Mouse (Mus musculus) layer of hippocampus, postnatal 10 days (tissue): ENCODE results near the gene Gm20388. TPM values are rescaled to one million over a fixed set of nuclear protein-coding genes. Genes with fewer than 3 reads are reported as not detected.

ENCODE experiments used
- DNase-seq, 2 experiments: peaks; one replicate each; pipeline ENCODE4 v3.0.0; 2021; ENCODE audit warnings: low spot score in 2 of 2
- total RNA-seq, 2 experiments: library from RNA; stranded (reverse); gene quantifications; 2 replicates each; pipeline ENCODE4 v1.2.3; 2021

Gm20388 gene
- total RNA-seq, 2 experiments from 2014 or later, result not detected

DNA sequence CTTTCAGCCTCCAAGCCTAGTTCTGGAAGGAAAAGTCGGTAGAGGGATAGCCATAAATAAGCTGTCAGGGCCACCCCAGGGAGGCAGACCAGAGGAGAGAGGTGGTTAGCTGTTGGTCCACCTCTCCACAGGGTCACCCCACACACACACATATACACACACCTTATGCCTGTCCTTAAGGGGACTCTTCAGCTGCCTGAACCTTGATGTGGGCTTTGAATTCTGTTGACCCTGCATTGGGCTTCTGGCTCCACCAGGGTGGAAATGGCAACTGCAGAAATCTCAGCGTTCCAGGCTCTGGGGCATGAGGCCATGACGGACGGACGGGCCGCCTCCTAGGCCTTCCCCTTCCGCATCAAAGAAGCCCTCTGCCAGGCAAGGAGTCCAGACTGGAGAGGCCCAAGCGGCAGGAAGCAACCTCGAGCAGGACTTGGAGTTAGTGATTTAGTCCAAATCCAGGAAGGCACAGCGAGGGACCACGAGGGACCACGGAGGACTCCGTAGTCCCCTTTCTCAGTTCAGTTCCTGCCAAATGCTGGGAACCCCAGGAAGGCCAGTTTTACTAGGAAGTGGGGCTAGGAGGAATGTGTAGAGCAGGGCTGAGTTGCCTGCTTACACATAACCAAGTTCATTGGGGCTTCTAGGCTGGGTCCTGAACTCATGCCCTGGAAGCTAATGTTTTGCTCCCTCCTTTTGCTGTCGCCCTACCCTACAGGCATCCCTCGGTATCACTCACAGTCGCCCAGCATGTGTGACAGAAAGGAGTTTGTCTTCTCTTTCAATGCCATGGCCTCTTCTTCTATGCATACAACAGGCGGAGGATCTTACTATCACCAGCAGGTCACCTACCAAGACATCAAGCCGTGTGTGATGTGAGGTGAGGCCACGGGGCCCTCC is 1175.6 kb downstream of the Gm20388 start:
- no peak for DNase-seq

DNA sequence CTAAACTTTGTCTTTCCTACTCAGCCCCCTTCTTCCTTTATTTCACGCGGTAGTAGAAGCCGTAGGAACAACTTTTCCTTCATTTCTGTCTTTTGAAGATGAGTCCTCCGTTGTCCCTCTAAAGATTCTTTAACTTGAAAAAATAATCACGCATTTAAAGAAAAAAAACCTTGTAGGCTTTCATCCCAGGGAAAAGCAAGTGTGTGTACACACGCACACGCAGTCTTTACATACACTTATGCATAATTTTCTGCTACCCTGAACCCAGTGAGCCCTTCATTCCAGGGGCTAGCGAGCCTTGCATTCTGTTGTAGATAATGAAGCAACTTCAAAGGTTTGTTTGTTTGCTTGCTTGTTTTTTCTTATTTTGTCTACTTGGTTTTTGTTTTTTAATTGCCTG is 1177.6 kb downstream of the Gm20388 start:
- no peak for DNase-seq

DNA sequence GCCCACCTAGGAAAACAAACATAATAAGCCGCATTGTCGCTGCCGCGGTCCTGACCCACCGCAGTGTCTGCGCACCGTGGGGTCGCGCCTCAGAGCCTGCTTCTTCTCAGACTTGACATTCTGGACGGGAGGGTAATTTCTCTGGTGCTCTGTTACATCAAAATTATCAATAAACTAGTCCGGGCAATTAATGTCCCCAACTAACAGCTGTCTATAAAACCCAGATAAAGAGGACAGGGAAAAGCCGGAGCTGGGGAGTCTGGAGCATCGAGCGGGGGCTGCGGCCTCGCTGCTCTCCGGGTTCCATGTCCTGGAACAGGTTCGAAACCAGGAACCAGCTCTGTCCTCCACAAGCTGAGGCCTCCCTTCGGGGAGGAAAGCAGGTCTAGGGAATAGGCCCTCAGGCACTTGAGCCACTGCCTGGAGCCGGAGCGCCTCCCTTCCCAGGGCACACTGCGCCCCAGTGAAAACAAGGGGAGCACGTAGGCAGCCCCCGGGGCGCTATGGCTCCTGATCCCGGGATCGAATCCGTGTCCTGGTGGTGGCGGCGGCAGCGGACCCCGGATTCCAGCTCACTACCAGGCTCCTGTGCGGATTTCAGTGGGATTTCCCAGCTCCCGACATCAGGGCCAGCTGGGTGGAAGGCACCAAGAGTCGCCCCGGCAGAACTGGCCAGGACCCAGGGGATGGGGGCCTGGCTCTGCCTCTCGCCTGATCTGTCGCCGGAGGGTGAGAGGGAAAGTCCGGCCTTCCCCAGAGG is 1178.4 kb downstream of the Gm20388 start:
- DNase-seq, result no peak

DNA sequence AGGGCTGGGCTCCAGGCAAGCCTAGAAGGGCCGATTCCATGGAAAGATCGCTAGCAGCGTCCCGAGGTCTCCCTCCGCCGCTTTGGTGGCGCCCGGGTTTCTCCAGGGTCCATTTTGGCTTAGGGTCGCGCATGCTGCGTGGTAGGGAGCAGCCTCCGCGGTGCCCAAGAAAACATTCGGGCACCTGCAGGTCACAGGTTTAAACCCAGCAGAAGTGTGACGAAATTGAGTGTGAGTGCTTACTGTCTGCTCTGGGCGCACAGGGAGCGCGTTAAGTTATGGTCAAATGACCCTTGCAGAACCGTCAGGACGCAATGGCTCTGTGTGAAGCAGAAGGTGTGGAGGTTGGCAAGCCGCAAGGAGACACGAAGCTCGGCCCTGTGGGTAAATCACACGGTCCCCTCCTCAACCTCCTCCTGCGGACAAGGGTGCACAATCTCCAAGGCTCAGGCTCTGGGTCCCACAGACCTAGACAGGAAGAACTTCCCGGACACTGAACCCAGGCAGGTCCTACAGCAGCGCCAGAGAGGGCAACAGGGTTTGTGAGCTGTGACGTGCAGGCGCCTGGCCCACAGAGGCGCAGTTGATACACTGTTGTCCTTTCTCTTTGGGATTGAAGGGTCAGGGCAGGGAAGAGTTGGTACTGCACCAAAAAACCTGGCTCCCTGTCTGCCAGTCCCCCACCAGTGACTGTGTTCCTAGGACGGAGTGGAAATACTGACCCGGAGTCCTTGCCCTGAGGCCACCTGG is 1179.2 kb downstream of the Gm20388 start:
- DNase-seq, result no peak

DNA sequence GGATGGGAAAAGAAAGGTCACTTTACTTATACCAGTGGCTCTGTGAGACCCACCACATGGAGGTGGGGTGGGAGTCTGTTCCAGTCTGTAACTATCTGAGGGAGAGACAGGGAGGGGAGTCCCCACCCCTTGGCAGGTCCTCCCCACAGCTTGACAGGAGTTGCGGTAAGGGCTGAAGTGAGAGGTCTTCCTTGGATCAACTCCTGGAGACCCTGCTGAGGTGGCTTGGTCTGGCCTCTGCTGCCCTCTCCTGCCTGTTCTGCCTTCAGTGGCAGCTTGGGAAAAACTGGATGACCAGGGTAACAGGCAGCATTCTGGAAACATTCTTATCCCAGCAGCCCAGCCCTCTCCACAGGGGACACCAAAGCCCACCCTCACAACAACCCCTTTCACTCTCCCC is 1180.1 kb downstream of the Gm20388 start:
- DNase-seq, result no peak

DNA sequence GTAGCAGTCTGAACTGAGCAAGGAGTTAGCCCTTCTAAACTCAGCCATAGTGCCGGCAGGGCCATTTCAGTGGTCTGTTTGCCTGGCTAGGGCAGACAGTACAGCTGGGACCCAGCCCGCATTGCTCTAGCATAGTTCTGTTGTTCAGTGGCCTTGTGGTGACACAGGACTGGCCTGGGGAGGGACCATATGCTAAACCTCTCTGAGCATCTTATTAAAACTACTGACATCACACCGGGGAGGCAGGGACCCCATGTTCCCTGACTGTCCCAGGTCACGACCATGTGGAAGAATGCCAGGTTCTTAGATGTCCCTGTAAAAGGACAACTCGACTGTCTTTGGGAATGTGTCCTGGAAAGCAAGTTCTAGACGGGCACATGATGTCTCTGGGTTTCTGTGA is 1181.5 kb downstream of the Gm20388 start:
- DNase-seq, result no peak

DNA sequence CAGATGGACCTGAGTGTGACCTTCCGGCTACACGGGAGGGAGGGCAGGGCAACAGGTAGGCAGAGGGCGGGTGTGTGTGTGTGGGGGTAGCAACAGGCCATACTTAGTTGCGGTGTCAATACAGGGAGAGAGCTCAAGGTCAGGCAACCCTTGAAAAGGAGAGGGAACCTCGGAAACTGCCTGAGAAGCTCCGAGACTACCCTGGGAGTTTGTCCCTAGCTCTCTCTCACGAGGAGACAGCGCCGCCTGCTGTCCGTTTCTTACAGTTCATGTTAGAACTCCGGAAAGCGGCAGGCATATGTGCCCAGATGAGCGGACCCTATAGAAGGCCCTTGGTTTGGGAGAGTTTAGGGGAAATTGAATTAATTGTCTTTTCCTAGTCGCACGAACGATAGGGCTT is 1182.0 kb downstream of the Gm20388 start:
- peak; percentile 90 to 93 for DNase-seq

DNA sequence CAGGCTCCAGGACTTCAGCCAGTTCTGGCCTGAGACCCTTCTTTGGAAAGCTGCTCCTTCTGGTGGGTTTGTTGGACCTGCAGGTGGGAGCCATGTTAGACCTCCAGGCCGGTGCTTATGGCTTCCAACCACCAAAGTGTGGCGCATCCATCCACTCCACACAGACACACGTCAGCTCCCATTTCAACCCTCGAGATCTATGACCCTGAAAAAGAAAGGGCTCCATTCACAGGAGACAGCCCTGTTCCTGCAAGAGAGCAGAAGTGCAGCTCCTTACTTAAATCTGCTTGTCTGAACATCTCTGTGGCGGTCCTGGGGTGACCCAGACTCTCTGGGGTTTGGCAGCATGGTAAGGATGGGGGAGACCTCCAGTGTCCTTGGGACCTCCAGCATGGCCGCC is 1182.9 kb downstream of the Gm20388 start:
- no peak for DNase-seq

DNA sequence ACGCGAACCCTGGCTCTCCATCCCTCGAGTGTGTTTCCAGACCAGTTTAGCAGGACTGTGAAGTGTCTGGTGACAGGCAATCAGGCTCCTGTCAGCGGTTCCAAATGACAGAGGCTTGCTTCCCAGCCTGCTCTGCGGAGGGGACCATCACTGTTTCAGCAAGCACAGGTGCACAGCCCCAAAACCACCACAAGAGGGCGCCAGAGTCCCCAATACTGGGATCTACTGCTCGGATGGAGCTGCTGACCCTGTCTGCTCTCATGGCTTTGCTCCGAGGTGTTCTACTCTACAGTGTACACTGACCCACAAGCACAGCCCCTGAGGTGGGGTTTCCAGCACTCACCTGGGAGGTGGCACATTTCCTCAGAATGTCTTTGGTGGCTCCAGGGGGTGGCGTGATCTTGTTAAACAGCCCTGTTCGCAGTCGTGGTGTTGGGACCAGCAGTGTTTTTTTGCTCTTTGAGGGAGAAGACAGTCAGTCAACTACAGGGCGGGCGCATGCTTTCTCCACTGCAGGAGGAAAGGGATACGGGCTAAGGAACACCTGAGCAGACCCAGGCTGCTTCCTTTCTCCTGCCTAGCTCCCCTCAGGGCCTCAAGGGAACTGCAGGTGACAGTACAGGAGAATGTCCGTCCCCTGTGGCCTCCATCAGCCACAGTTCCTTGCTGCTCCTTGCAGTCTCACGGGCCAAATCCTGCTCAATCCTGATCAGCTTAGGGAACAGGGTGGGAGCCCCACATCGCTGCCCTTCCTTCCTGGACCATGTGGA is 1193.6 kb downstream of the Gm20388 start:
- DNase-seq, result peak; percentile 90 to 92

DNA sequence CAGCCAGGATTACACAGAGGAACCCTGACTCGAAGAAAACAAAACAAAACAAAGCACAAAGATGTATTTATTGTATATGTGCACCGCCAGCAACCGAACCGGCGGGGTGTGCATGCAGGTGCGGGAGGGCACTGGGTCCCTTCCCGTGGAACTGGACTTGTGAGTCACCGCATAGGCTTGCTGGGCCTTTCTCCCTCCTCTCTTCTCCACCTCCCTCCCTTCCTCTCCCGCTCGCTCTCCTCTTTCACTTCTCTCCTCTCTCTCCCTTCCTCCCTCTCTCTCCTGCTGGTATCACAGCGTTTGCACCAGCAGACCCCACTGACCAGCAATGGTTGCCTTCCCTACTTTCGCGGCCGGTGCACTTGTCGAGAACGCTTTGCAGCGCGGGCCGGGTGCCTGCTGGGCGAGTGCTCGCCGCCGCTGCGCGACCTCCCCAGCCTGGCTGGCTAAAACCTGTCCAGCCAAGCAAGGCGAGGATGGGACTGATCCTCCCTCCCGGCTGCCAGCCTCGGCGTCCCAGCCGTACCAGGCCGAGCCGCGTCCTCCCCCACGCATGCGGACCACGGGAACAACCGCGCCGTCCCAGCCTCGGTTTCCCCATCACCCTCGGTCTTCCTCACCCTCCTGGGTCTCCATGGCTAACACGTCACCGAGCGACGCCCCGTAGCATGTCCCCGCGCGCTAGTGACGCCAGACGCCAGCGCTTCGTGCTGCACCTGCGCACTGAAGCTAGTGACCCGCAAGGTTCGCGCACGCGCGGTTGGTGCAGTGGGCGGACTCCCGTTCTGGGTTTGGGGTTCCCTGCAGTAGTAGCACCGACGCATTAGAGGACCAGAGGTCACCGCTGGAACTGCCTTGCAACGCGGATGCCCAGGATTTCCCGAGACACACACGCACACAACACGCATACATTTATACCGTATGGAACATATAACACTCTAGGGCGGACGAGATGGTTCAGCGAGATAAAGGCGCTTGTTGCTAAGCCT is 1197.3 kb downstream of the Gm20388 start, which contains the start of gene Mthfsd:
Gene Mthfsd, minus strand, starts transcription at position 725 of the 989 bp plus-strand sequence.
- DNase-seq, result peak; percentile 99

DNA sequence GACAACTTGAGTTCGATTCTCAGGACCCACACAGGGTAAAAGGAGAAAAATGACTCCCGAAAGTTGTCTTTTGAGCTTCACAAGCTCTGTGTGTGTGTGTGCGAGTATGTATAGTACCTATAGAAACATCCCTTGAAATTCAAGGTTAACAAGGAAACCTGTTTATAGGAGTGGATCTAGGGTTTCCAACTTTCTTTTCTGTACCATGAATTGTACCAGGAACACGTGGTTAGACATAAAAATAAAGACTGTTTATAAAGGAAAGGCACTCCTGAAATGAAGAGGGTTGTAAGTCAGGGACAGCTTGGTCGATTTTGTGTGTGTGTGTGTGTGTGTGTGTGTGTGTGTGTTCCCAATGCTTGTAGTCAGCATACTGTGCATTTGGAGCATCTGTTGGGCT is 1198.0 kb downstream of the Gm20388 start:
- no peak for DNase-seq

DNA sequence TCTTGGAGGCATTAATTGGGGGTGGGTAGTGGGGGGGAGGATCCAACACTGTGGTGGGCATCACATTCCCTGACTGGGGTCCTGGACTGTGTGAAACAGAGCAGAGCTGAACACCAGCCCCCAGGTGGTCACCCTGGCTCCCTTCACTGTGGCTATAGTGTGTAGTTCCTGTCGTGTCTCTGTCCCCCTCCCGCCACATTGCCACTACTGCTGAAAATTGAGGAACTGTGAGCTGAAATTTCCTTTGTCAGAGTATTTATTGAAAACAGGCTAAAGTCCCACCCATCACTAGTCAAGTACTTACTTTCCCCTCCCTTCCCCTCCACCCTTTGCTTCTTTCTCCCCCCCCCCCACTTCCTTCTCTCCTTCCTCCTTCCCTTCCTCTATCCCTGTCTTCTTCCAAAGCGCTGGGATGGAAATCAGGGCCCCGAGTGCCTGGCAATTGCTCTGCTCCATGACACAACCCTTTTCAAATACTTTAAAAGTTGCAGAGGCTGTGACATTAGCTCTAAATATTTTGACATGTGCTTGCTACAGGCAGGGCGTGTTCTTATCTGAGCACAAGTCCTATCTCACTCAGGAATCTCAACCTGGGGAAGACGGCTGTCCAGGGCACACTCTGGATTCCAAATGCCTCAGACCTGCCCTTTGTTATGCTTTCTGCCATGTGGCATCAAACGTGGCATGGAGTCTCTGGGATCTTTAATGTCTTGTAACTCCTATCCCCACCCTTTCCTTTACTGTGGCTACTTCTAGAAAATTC is 1200.7 kb downstream of the Gm20388 start:
- DNase-seq, result no peak

DNA sequence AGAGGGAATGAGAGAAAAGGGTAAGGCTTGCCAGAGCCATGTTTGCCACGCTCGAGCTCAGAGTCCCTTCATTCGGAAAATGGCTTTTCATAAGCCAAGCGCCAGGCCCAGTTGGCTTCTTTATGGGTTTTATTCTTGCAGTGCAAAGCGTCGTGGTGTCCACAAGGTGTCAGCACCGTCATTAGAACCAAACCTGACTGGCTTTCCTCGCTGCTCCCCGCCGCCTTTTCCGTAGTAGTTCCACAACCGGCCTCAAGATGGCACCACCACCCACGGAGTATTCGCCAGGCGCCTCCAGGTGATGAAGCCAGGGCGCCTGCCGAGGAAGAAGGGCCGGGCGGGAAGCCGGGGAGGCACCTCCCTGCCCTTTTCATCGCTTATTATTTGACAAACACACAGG is 1202.6 kb downstream of the Gm20388 start:
- DNase-seq, result peak; percentile 99

DNA sequence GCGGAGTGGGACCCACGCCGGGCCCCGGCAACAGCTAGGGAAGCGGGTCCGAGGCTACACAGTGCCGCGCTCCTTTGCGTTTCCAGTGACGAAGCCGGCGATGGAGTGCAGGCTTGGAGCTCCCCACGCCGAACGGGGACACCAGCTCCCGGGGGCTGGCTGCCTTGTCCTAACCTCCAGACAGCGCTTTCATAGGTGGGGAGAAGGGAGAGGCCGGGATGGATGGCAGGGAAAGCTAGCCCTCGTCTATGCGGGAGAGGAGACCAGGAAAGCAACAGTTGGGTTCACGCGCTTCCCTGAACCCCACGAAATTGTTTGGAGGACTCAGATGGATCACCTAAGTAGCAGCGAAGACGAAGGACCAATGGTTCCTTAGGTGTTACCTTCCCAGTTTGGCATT is 1204.5 kb downstream of the Gm20388 start:
- DNase-seq, result no peak

DNA sequence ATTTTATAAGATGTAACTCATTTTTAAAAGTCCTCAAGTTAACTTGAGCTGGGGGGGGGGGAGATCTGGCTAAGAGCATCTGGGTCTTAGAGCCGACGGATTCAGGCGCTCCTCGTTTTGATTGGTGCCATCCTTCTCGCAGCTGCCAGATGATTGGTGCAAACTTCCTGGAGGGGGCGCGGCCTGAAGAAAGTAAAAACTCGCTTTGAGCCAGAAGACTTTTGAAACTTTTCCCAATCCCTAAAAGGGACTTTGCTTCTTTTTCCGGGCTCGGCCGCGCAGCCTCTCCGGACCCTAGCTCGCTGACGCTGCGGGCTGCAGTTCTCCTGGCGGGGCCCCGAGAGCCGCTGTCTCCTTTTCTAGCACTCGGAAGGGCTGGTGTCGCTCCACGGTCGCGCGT is 1205.3 kb downstream of the Gm20388 start, which contains the start of gene Foxc2:
Gene Foxc2, plus strand, starts transcription at position 224 of the 400 bp plus-strand sequence.
- peak; percentile 57 to 69 for DNase-seq

DNA sequence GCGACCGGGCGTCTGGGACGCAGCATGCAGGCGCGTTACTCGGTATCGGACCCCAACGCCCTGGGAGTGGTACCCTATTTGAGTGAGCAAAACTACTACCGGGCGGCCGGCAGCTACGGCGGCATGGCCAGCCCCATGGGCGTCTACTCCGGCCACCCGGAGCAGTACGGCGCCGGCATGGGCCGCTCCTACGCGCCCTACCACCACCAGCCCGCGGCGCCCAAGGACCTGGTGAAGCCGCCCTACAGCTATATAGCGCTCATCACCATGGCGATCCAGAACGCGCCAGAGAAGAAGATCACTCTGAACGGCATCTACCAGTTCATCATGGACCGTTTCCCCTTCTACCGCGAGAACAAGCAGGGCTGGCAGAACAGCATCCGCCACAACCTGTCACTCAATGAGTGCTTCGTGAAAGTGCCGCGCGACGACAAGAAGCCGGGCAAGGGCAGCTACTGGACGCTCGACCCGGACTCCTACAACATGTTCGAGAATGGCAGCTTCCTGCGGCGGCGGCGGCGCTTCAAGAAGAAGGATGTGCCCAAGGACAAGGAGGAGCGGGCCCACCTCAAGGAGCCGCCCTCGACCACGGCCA is 1206.0 kb downstream of the Gm20388 start:
- DNase-seq, result no peak

DNA sequence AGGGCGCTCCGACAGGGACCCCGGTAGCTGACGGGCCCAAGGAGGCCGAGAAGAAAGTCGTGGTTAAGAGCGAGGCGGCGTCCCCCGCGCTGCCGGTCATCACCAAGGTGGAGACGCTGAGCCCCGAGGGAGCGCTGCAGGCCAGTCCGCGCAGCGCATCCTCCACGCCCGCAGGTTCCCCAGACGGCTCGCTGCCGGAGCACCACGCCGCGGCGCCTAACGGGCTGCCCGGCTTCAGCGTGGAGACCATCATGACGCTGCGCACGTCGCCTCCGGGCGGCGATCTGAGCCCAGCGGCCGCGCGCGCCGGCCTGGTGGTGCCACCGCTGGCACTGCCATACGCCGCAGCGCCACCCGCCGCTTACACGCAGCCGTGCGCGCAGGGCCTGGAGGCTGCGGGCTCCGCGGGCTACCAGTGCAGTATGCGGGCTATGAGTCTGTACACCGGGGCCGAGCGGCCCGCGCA is 1206.6 kb downstream of the Gm20388 start:
- no peak for DNase-seq

DNA sequence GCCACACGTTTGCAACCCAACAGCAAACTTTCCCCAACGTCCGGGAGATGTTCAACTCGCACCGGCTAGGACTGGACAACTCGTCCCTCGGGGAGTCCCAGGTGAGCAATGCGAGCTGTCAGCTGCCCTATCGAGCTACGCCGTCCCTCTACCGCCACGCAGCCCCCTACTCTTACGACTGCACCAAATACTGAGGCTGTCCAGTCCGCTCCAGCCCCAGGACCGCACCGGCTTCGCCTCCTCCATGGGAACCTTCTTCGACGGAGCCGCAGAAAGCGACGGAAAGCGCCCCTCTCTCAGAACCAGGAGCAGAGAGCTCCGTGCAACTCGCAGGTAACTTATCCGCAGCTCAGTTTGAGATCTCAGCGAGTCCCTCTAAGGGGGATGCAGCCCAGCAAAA is 1207.3 kb downstream of the Gm20388 start:
- DNase-seq, result no peak
